Mouse (Mus musculus) CD4-positive, CD25-positive, alpha-beta regulatory T cell, adult 9 weeks (primary cell): ENCODE data around the gene Thap12. TPM values are rescaled to one million over a fixed set of nuclear protein-coding genes. Genes with fewer than 3 reads are reported as not detected.

Source experiments
- polyA plus RNA-seq: library from polyadenylated mRNA; unstranded; fragments of 100-300 nt; shearing (Covaris generic); gene quantifications from one replicate; pipeline ENCODE4 v1.2.1, GENCODE M21; 2017

The Thap12 gene
- 9.8 TPM for polyA plus RNA-seq

GRCm38 (mm10) chr7:98702283-98703240 is at the start of gene Thap12:
Gene Thap12, plus strand, starts transcription at chr7:98703103.

GRCm38 (mm10) chr7:98656531-98657221 is 46.2 kb upstream of the Thap12 start, which contains the start of gene Emsy:
Gene Emsy, minus strand, starts transcription at chr7:98656783.

Other genes starting within 250 kb of the Thap12 start
- gene Lrrc32, start 213.8 kb upstream of the Thap12 start, polyA plus RNA-seq, result 109 TPM
- gene Emsy, start 46.3 kb upstream of the Thap12 start, polyA plus RNA-seq, result 90.3 TPM
- gene Wnt11, start 132.0 kb downstream of the Thap12 start, polyA plus RNA-seq, result not detected